ENCODE assay signal across 15 mouse cellular contexts in genomic region chr3:85777841-85778240, GRCm38 (mm10). TPM values are rescaled to one million over a fixed set of nuclear protein-coding genes. Genes with fewer than 3 reads are reported as not detected.
"Had no signal": no experiment of that assay in that cellular context is flagged by ENCODE, and none has a peak within 500 bp of the region (broad histone marks: within the 10 kb centered on the region; RNA-seq: fewer than 3 reads in every experiment).

No protein-coding gene starts in this region.

- H3K36me3 ChIP-seq: kidney, embryonic 15.5 days; midbrain, embryonic 13.5 days; neural tube, embryonic 15.5 days had no signal

- H3K4me3 ChIP-seq: left cerebral cortex, adult 2 months; midbrain, embryonic 13.5 days; neural tube, embryonic 15.5 days had no signal

- H3K27me3 ChIP-seq: kidney, embryonic 15.5 days; midbrain, embryonic 13.5 days; neural tube, embryonic 15.5 days had no signal

- H3K4me2 ChIP-seq: midbrain, embryonic 13.5 days; neural tube, embryonic 15.5 days had no signal

- H3K27ac ChIP-seq: left cerebral cortex, adult 2 months; liver, embryonic 14.5 days; midbrain, embryonic 13.5 days; neural tube, embryonic 15.5 days; stomach, postnatal 0 days had no signal

- H3K9ac ChIP-seq: kidney, embryonic 15.5 days; liver, embryonic 14.5 days; midbrain, embryonic 13.5 days; neural tube, embryonic 15.5 days had no signal

- H3K9me3 ChIP-seq: kidney, embryonic 15.5 days; midbrain, embryonic 13.5 days; neural tube, embryonic 15.5 days had no signal

- DNase-seq: kidney, adult 18-20 months; kidney, postnatal 25 days; liver; lung, adult 2 months; lung, postnatal 36 days; thymus, adult 18-20 months; thymus, postnatal 14 days had no signal

- ATAC-seq: lung, postnatal 0 days; midbrain, embryonic 13.5 days had no signal

RNA-seq across cellular contexts. Expression of gene Fam160a1, which starts 39.2 kb away (rescaled TPM):
- total RNA-seq: megakaryocyte progenitor cell, adult 5-6 weeks had no signal
